Mouse (Mus musculus) monocyte, adult 5-6 weeks (primary cell): ENCODE measurements around the gene Gemin8. TPM values are rescaled to one million over a fixed set of nuclear protein-coding genes. Genes with fewer than 3 reads are reported as not detected.

Source experiments
- ATAC-seq: fragments of 153-309, 156-312 bp; replicated peaks from 2 replicates; pipeline ENCODE4 v1.8.0; 2017; ENCODE audit warnings: mild to moderate bottlenecking; ENCODE audit not compliant: low TSS enrichment, insufficient number of reproducible peaks, severe bottlenecking, poor library complexity, low FRiP score
- total RNA-seq: library from RNA; stranded (forward); fragments of 200-1000, 200-491, 200-594 nt; gene quantifications from 3 replicates; pipeline ENCODE4 v1.2.3, GENCODE M21; 2017

Gemin8 gene
- total RNA-seq = 1.1 TPM in 1 of 3 replicates, not detected in the others

DNA sequence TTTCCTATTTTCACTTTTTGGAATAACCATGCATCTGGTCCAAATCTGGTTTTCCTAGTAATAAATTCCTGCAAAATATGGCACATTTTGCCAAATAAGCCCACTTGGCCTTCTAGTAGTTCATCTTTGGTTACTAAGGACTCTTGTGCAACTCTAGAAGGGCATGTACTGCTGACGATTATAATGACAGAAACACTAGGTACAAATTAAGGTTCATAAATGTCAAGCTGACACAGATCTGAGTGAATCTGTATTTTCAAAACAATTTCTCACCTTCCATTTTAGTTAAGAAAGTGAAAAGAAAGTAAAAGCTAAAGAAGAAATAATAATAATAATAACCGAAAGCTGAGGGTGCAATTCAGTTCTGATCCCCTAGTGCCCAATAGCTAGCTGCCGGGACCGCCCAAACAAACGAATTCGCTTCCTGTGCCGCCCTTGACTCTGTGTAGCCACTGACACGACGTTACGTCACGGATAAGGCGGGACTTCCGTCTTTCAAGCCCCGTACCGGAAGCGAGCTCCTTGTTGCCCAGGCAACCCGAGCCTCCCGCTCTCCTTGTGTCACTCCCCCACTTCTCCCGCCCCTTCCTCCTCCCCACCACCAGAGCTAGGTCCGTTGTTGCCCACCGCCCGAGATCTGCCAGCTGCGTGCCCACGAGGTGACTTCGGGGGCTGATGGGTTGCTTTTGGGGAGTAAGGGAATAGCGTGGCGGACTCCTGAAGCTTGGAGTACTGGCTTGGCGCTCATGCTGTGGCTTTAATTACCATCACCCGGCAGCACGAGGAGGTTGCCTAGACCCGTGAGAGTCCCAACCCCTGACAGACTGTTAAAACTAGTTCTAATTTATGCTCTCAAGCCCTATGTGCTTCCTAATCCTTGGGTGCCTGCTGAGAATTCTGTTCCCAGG, at the start of gene Gemin8:
Gemin8 (plus strand) TSS at position 563 of the 908 bp plus-strand sequence.
- peak; percentile 99 for ATAC-seq

DNA sequence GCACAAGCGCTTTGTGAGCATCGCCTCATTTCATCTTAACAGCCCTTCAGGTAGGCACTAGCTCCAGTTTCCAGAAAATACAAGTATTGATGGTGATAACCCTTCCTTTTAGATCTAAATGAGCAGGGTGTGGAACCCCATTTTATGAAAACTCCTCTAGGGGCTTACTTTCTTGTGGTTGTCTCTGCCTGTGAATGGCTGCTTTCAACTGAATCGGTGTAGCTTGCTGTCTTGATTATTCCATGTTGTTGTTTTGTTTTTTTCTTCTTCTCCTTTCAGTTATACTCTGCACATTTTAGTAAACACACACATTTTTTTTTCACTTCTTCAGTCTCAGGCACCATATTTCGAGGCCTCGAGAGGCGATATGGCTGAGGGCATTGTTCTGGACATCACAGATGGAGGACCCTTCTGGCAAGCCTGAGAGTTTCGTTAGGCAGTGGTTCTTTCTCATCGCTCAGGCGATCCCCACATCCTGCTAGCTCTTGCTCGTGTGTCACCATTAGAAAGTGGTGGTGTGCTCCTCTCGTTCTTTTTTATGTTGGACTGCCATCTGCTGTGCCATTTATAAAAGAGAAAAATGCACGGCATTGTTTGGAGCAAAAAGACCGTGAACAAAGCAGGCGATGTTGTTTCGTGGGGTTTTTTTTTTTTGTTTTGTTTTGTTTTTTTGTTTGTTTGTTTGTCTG, 23.0 kb upstream of the Gemin8 start:
- no peak for ATAC-seq

DNA sequence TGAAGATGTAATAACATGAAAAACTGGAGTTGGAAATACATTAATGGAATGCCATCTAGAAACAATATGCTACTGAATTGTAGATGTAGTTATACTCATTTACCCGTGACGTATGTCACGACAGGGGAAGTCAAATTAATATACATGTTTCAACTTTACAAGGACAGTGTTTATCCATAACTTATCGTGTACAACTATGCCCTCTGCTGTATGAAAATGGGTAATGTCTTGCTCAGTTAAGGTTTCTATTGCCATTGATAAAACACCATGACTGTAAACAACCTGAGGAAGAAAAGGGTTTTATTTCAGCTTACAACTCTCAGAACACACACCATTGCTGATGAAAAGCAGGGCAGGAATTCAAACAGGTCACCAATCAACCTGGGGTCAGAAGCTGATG, 7.5 kb upstream of the Gemin8 start:
- ATAC-seq = no peak

DNA sequence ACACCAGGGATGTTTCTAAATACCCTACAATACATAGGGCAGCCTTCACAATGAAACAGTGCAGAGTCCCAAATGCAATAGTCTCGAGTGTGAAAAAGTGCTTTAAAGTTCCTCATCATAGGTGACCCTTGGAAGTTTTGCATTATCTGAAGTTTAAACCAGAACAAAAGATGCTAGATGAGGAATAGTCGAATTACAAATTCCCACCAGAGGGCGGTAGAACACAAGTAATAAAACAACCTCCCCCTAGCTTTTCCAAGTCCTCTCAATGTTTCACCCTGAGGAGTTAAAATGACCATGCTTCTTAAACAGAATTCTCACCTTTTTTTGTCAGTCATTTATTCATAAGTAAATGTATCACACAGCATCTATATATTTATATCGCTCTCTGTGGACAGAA, 2.9 kb upstream of the Gemin8 start:
- no peak for ATAC-seq

DNA sequence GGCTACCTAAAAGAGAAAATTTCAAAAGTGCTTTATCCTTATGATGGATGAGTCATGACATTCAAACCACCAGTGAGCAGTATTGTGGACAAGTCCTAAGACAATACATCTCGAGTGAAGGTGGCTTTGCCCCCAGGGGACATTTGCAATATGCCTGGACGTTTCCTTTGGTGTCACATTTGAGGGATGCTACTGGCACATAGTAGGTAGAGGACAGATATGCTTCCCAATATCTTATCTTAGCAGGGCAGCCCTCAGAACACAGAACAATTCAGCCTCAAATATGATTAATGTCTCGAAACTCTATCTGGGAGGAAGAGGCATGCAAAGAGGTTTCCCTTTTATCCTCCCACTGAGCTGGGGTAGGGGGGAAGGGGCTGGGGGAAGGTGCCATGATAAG, 2.3 kb upstream of the Gemin8 start:
- no peak for ATAC-seq

DNA sequence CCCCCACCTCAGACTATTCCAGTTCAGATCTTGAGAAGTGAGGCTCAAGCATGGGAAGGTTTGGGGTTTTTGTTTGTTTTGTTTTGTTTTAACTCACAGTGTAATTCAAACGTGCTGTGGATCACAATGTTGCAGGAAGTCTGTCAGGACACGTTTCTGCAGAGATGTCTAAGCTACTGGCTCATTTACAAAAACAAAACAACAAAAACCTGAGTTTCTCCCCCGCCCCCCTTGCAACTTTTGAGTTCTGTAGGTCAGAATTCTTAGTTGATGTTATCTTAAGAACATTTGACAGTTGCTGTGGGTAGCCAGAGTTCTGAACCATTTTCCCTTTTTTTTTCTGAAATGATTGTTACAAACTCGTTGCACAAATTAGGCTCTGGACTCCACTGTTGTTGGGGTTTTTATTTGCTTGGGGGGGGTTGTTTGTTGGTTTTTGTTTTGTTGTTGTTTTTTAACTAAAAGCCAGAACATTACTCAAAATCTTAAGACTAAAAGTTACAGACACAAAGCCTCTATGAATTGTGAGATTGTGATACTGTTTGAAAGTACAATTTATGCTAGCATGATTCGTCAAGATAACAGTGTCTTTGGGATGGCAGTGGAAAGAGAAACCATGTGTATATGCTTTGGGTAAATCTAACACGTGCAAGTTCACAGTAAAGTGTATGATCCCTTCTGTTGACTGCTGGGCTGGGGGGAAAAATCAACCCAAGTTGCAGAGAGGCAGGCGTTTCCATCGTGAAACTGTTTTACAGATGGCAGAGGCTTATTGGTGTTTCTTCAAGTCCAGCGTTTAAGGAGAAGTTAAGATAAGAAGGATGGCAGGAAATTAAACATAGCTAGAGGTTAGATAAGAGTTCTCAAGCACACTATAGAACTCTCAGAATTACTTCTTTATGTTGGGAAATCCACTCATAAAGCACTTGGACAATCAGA, 815 bp downstream of the Gemin8 start:
- no peak for ATAC-seq

DNA sequence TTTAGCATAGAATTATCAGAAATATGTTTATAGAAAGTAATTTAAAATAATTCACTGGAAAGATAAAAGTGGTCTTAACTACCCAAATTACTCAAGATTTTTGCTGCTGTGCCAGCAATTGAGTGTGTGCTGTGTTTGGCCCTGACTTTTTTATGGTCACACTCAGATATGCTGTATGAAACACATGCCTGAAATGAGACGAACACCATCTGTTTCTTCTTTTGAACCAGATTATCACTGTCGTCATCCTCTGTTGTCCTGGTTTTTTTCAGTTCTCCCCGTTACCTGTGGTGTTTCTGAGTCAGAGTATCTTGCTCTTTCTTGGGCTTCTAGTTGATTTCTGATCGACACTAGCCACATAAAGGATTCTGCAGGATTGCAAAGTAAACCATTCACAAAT, 1.8 kb downstream of the Gemin8 start:
- no peak for ATAC-seq

DNA sequence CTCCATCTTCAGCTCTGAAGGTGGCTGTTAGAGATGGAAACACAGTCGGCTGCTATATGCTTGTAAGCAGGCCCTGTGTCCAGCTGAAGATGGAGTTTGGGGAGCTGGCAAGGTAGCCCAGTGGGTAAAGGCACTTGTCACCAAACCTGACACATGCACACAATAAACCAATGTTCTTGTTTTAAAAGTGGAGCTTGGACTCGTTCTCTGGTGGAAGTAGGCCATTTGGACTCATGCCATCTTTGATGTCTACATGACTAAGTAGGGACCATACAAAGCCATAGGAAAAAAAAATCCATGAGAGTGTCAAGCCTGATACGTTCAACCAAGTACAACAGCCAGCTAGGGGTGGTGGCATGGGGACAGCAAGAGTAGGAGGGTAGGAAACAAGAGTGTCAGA, 2.4 kb downstream of the Gemin8 start:
- ATAC-seq = no peak

DNA sequence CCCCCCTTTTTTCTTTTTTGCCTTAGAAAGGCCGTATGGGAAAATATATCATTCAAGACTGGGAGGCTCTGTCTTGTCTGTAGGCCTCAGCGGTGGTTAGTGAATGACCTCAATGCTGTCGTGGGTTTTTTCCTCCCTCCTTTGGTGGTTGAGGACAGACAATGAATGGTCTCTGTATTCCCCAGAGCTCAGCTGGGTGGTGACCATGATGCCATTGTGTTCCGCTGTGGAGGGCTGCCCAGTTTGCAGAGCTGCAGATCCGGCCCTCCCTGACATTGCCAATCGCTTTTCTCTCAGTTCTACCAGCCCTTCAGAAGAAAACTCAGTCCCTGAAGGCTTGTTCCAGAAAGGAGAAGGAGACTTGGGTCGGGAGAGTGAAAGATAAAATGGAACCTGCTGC, 3.5 kb downstream of the Gemin8 start:
- ATAC-seq = no peak

DNA sequence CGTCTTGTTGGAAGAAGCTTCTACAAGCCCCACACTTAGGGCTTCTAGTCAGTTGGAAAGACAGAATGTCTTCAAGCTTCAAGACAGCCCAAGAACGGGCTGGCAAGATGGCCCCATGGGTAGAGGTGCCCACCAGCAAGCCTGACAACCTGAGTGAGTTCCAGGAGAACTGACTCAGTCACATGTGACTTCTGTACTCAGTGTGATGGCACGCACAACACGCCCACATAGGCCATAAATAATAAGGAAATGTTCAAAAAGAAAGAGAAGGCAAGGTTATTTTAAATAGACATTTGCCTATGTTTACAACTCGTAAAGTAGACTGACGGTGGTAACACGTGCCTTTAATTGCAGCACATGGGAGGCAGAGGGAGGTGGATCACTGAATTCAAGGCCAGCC, 7.7 kb downstream of the Gemin8 start:
- ATAC-seq = no peak

DNA sequence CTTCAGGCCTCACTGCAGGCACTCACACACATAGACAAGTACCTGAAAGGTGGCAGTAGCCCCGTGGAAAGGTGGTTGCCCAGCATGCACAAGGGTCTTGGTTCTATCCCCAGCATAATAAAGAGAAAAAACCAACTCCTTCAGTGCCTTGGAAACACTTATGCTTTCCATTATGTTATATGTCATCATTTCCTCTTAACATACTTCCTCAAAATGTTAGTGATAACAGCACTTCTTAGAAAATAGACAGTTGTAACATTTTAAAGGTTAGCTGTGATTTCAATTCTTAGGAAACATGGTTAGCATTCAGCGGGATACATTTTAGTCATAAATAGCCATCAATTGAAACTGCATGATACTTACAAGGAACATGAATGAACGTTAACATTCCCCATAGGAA, 12.8 kb downstream of the Gemin8 start:
- no peak for ATAC-seq

DNA sequence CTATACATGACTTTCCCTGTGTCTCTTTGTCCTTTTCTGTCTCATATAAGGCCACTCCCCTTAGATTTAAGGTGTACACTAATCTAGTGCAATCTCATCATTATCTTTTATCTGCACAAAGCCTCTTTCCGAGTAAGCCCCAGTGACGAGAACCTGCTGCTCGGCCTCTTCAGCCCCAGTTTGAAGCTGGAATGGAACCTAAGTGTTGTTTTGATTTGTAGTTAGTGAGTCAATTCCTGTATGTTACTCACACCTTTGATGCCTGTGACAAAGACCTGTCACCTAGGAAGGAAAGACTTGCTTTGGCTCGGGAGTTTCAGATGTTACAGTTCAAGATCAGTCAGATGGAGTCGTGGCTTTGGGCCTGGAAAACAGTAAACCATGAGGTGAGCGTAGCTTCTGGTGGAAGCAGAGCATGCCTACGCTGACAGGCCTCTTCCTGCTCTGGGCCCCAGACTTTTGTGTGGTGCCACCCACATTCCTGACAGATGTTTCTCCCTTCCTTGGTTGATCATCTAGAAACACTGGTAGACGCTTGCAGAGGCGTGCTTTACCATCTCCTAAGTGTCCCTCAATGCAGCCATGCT, 15.2 kb downstream of the Gemin8 start:
- ATAC-seq = no peak

DNA sequence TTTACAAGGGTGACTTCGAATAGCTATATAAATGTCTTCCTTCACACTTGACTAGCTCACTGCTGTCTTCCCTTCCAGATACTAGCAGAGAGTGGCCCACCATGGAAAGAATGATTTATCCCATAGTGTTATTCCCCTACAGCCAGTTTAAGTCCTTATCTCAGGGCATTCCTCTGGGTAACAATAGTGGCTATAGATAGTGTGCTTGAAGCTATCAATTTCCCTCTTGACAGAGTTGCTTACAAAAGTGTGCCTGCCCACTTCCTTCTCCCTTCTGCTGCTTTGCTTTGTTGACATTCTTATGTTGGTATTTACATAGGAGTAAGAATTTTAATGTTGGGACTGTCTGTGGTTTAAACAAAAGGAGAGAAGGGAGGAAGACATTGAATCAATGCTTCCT, 17.5 kb downstream of the Gemin8 start:
- no peak for ATAC-seq

DNA sequence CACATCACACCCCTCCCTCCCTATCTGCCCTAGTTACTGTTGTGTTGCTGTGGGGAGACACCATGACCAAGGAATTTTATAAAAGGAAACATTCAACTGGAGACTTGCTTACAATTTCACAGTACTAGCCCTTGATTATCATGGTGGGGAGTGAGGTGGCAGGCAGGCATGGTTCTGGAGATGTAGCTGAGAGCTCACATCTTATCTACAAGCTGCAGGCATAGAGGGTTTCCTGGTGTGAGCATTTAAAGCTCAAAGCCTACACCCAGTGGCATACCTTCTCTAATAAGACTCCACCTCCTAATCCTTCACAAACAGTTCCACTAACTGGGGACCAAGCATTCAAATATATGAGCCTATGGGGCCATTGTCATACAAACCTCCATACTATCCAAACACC, 26.1 kb downstream of the Gemin8 start:
- ATAC-seq = no peak

DNA sequence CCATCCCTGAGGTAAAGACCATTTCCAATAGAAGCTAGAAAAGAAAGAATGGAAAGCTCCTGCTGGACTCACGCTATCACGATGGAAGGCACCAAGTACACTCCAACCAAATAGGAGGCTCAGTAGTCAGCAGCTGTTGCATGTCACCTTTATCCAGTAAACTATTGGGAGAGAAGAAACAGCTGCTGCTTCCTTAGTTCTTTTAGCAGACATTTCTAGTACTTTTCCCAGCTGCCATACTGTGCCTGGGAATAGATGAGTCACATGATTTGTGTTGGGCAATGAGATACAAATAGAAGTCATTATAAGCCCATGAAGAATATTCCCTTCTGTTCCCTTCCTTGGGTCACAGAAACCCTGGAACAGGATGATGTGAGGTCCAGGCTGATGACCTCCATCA, 28.0 kb downstream of the Gemin8 start:
- ATAC-seq = no peak

DNA sequence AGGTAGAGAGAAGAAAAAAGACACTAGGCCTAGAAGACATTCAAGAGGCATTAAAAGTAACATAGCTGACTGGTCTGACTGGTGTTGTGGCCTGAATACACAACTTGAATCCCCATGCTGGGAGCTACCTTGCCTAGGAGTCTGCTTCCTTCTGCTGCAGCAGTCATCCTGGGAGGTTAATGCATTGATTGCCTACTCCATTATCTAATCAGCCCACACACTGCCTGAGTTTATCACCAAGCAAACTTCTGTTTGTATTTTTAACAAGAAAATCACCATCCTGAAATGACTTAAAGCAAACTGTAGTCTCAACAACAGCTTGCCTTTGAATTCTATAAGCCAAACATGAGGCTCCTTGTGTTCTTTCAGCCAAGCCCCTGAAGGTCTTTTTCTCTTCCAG, 29.6 kb downstream of the Gemin8 start:
- ATAC-seq = no peak

DNA sequence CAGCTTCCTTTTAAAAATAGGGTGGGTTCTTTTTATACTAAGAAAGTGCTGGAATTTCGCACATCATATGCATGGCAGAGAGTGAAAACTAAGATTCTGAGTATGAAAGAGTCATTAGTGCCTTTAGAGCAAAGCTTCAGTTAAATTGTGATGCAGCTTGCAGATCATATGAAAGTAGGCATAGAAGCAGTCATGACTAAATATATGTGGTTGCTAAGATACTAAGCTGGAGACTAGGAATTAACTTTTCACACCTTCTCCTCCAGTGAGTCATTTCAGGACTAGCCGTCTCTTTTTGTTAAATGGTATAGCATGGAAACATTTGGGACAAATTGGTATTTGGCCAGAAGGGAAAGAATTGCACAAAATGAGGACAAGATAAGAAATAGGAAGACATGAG, 44.3 kb downstream of the Gemin8 start:
- ATAC-seq = no peak

DNA sequence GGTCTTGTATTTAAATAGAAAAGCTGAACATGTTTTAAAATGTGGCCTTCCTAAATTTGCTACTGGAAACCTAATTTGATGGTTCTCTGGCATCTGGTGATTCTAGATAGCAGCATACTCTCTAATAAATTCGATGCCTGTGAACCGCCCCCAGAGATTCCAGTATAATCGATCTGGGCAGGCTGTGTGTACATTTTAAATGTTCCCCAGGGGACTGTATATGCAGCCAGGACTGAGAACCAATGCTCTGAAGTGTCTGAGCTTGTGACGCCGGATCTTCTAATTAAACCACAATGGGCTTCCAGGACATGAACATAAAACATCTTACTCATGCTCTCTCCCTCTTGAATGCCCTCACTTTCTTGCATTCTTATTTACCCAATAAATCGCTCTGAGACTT, 46.0 kb downstream of the Gemin8 start:
- ATAC-seq = no peak

DNA sequence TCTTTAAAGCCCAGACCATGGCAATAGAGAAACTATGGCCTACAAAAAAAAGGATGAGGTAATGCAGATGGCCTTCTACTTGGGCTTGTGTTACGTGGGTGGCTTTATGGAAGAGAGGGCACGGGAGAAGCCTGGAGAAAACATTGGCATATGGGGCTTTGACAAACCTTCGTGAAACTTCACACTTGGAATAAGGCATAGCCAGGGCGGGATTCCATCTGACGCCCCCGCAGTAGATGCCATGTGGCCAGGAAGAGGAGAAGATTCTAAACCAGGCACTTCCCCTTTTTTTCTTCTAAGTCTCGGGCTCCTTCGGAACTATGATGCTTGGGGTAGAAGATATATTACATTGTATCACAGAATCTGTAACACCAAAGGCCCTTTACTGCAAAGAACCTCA, 46.5 kb downstream of the Gemin8 start:
- no peak for ATAC-seq
